Mouse (Mus musculus) MEL (cell line): Measurements from ENCODE around the gene Cnst. TPM values are rescaled to one million over a fixed set of nuclear protein-coding genes. Genes with fewer than 3 reads are reported as not detected.

ENCODE experiments used
- DNase-seq: peaks from one replicate; pipeline ENCODE4 v3.0.0; 2011; ENCODE audit warnings: low read depth, low spot score
- H3K27ac ChIP-seq: 2 replicates; pipeline ENCODE4 v1.5.1; 2012; ENCODE audit warnings: low read depth, mild to moderate bottlenecking, control low read depth, low read length, moderate library complexity; ENCODE audit not compliant: control insufficient read depth
- H3K27me3 ChIP-seq, 2 experiments: fragments of 150-350 bp in 1 of 2; sonication (generic) in 1 of 2; 2 replicates each; pipeline ENCODE4 v1.6.1; 2012; ENCODE audit warnings: low read length in 2 of 2, mild to moderate bottlenecking in 2 of 2, improper control_type of control experiment in 1 of 2, moderate library complexity in 1 of 2; ENCODE audit not compliant: insufficient read depth in 2 of 2, control insufficient read depth in 1 of 2
- H3K36me3 ChIP-seq, 2 experiments: 2 replicates each; pipeline ENCODE4 v1.6.1; 2012 to 2014; ENCODE audit warnings: low read length in 2 of 2, improper control_type of control experiment in 1 of 2, inconsistent platforms in 1 of 2, mild to moderate bottlenecking in 1 of 2; ENCODE audit not compliant: insufficient read depth in 2 of 2, control insufficient read depth in 1 of 2
- H3K4me1 ChIP-seq, 2 experiments: fragments of 150-350 bp in 1 of 2; sonication (generic) in 1 of 2; 2 replicates each; pipeline ENCODE4 v1.6.1; 2012; ENCODE audit warnings: low read length in 2 of 2, improper control_type of control experiment in 1 of 2, mild to moderate bottlenecking in 1 of 2; ENCODE audit not compliant: insufficient read depth in 2 of 2, control insufficient read depth in 1 of 2
- H3K4me3 ChIP-seq, 2 experiments: fragments of 150-350 bp in 1 of 2; sonication (generic) in 1 of 2; 2 replicates each; pipeline ENCODE4 v1.5.1; 2012; ENCODE audit warnings: low read depth in 2 of 2, low read length in 2 of 2, mild to moderate bottlenecking in 2 of 2, moderate library complexity in 2 of 2, control low read depth in 1 of 2, improper control_type of control experiment in 1 of 2; ENCODE audit not compliant: control insufficient read depth in 1 of 2, insufficient read depth in 1 of 2
- H3K79me2 ChIP-seq: 2 replicates; pipeline ENCODE4 v1.6.1; 2012; ENCODE audit warnings: mild to moderate bottlenecking, low read length, moderate library complexity; ENCODE audit not compliant: control insufficient read depth, poor library complexity, insufficient read depth
- H3K9ac ChIP-seq: 2 replicates; pipeline ENCODE4 v1.6.1; 2012; ENCODE audit warnings: low read depth, mild to moderate bottlenecking, control low read depth, low read length, moderate library complexity; ENCODE audit not compliant: control insufficient read depth, poor library complexity, severe bottlenecking
- H3K9me3 ChIP-seq: fragments of 150-350 bp; sonication (generic); replicated peaks from 2 replicates; pipeline ENCODE4 v1.6.1; 2012; ENCODE audit warnings: mild to moderate bottlenecking, low read length, improper control_type of control experiment, moderate library complexity; ENCODE audit not compliant: insufficient read depth
- CHD1 ChIP-seq: IDR thresholded peaks from 2 replicates; pipeline ENCODE4 v1.6.1; 2012; ENCODE audit warnings: low read depth, mild to moderate bottlenecking, inconsistent platforms, low read length, improper control_type of control experiment
- CHD2 ChIP-seq: IDR thresholded peaks from 2 replicates; pipeline ENCODE4 v1.6.1; 2011; ENCODE audit warnings: low read length, improper control_type of control experiment
- CTCF ChIP-seq, 3 experiments: IDR thresholded peaks in 2 of 3; conservative IDR thresholded peaks in 1 of 3; 2 replicates each; pipeline ENCODE4 v1.5.1; 2011 to 2012; ENCODE audit warnings: low read length in 3 of 3, low read depth in 2 of 3, mild to moderate bottlenecking in 2 of 3, improper control_type of control experiment in 1 of 3, inconsistent platforms in 1 of 3, mixed read lengths in 1 of 3, moderate library complexity in 1 of 3; ENCODE audit not compliant: control insufficient read depth in 1 of 3, insufficient read depth in 1 of 3, poor library complexity in 1 of 3, severe bottlenecking in 1 of 3
- E2F4 ChIP-seq: IDR thresholded peaks from 2 replicates; pipeline ENCODE4 v1.6.1; 2011; ENCODE audit warnings: low read depth, low read length, improper control_type of control experiment, borderline replicate concordance
- ELF1 ChIP-seq: IDR thresholded peaks from 2 replicates; pipeline ENCODE4 v1.6.1; 2014; ENCODE audit warnings: low read depth, mild to moderate bottlenecking, inconsistent platforms, low read length, improper control_type of control experiment, moderate library complexity
- EP300 ChIP-seq, 2 experiments: IDR thresholded peaks; 2 replicates each; pipeline ENCODE4 v1.6.1; 2011; ENCODE audit warnings: improper control_type of control experiment in 2 of 2, low read length in 2 of 2, low read depth in 1 of 2, mild to moderate bottlenecking in 1 of 2
- ETS1 ChIP-seq: IDR thresholded peaks from 2 replicates; pipeline ENCODE4 v1.6.1; 2012; ENCODE audit warnings: low read depth, mild to moderate bottlenecking, inconsistent platforms, low read length, improper control_type of control experiment, moderate library complexity
- GATA1 ChIP-seq: IDR thresholded peaks from 2 replicates; pipeline ENCODE4 v1.6.1; 2011; ENCODE audit warnings: low read depth, low read length, improper control_type of control experiment
- JUND ChIP-seq: IDR thresholded peaks from 2 replicates; pipeline ENCODE4 v1.6.1; 2011; ENCODE audit warnings: low read depth, mild to moderate bottlenecking, improper control_type of control experiment, low read length
- MAFK ChIP-seq: IDR thresholded peaks from 2 replicates; pipeline ENCODE4 v1.6.1; 2011; ENCODE audit warnings: low read depth, mild to moderate bottlenecking, low read length, improper control_type of control experiment, borderline replicate concordance
- MAX ChIP-seq: IDR thresholded peaks from 2 replicates; pipeline ENCODE4 v1.6.1; 2011; ENCODE audit warnings: low read length, improper control_type of control experiment
- MEF2A ChIP-seq: IDR thresholded peaks from 2 replicates; pipeline ENCODE4 v1.6.1; 2014; ENCODE audit warnings: low read depth, mild to moderate bottlenecking, inconsistent platforms, low read length, improper control_type of control experiment; ENCODE audit not compliant: poor library complexity, insufficient replicate concordance, severe bottlenecking; ENCODE audit errors: extremely low read depth
- MXI1 ChIP-seq: IDR thresholded peaks from 2 replicates; pipeline ENCODE4 v1.6.1; 2011; ENCODE audit warnings: mild to moderate bottlenecking, low read depth, low read length, improper control_type of control experiment
- MYB ChIP-seq: IDR thresholded peaks from 2 replicates; pipeline ENCODE4 v1.6.1; 2011; ENCODE audit warnings: mild to moderate bottlenecking, low read depth, low read length, improper control_type of control experiment
- MYC ChIP-seq: IDR thresholded peaks from 2 replicates; pipeline ENCODE4 v1.6.1; 2011; ENCODE audit warnings: low read depth, mild to moderate bottlenecking, low read length, improper control_type of control experiment, moderate library complexity
- NELFE ChIP-seq: IDR thresholded peaks from 2 replicates; pipeline ENCODE4 v1.6.1; 2011; ENCODE audit warnings: low read depth, low read length, improper control_type of control experiment
- NRF1 ChIP-seq: IDR thresholded peaks from 2 replicates; pipeline ENCODE4 v1.6.1; 2014; ENCODE audit warnings: low read depth, mild to moderate bottlenecking, inconsistent platforms, low read length, improper control_type of control experiment, moderate library complexity; ENCODE audit not compliant: poor library complexity, insufficient read depth, severe bottlenecking
- POLR2A ChIP-seq, 2 experiments: IDR thresholded peaks; 2 replicates each; pipeline ENCODE4 v1.6.1; 2011 to 2012; ENCODE audit warnings: low read length in 2 of 2, mild to moderate bottlenecking in 2 of 2, control low read depth in 1 of 2, improper control_type of control experiment in 1 of 2, low read depth in 1 of 2, moderate library complexity in 1 of 2; ENCODE audit not compliant: control insufficient read depth in 1 of 2, insufficient read depth in 1 of 2, poor library complexity in 1 of 2
- POLR2AphosphoS2 ChIP-seq: IDR thresholded peaks from 2 replicates; pipeline ENCODE4 v1.6.1; 2011; ENCODE audit warnings: low read length, improper control_type of control experiment
- POLR2AphosphoS5 ChIP-seq: IDR thresholded peaks from 2 replicates; pipeline ENCODE4 v1.6.1; 2012; ENCODE audit warnings: low read depth, borderline replicate concordance, mild to moderate bottlenecking, inconsistent platforms, low read length, moderate library complexity, mixed read lengths
- RAD21 ChIP-seq: IDR thresholded peaks from 2 replicates; pipeline ENCODE4 v1.6.1; 2011; ENCODE audit warnings: mild to moderate bottlenecking, low read depth, low read length, improper control_type of control experiment
- RCOR1 ChIP-seq: IDR thresholded peaks from 2 replicates; pipeline ENCODE4 v1.6.1; 2012; ENCODE audit warnings: low read depth, mild to moderate bottlenecking, inconsistent platforms, low read length, improper control_type of control experiment
- SIN3A ChIP-seq: IDR thresholded peaks from 2 replicates; pipeline ENCODE4 v1.6.1; 2012; ENCODE audit warnings: low read length, improper control_type of control experiment, inconsistent platforms
- SMC3 ChIP-seq: IDR thresholded peaks from 2 replicates; pipeline ENCODE4 v1.6.1; 2011; ENCODE audit warnings: low read depth, low read length, improper control_type of control experiment
- TAL1 ChIP-seq: IDR thresholded peaks from 2 replicates; pipeline ENCODE4 v1.6.1; 2012; ENCODE audit warnings: mild to moderate bottlenecking, inconsistent platforms, low read length, moderate library complexity, mixed read lengths
- TBP ChIP-seq: IDR thresholded peaks from 2 replicates; pipeline ENCODE4 v1.8.0; 2011; ENCODE audit warnings: low read depth, low read length, improper control_type of control experiment
- TCF12 ChIP-seq: IDR thresholded peaks from 2 replicates; pipeline ENCODE4 v1.6.1; 2014; ENCODE audit warnings: low read depth, mild to moderate bottlenecking, inconsistent platforms, low read length, improper control_type of control experiment, moderate library complexity
- UBTF ChIP-seq: IDR thresholded peaks from 2 replicates; pipeline ENCODE4 v1.6.1; 2012; ENCODE audit warnings: low read depth, mild to moderate bottlenecking, inconsistent platforms, low read length, improper control_type of control experiment, moderate library complexity, borderline replicate concordance; ENCODE audit not compliant: insufficient read depth
- USF1 ChIP-seq: IDR thresholded peaks from 2 replicates; pipeline ENCODE4 v1.6.1; 2014; ENCODE audit warnings: low read depth, mild to moderate bottlenecking, inconsistent platforms, low read length, improper control_type of control experiment, moderate library complexity
- USF2 ChIP-seq, 2 experiments: IDR thresholded peaks; 2 replicates each; pipeline ENCODE4 v1.6.1; 2011 to 2012; ENCODE audit warnings: improper control_type of control experiment in 2 of 2, low read length in 2 of 2, borderline replicate concordance in 1 of 2, inconsistent platforms in 1 of 2, low read depth in 1 of 2, mild to moderate bottlenecking in 1 of 2; ENCODE audit not compliant: insufficient read depth in 1 of 2
- ZC3H11A ChIP-seq: IDR thresholded peaks from 2 replicates; pipeline ENCODE4 v1.6.1; 2012; ENCODE audit warnings: low read depth, mild to moderate bottlenecking, inconsistent platforms, low read length, improper control_type of control experiment
- ZKSCAN1 ChIP-seq: IDR thresholded peaks from 2 replicates; pipeline ENCODE4 v1.6.1; 2012; ENCODE audit warnings: low read depth, mild to moderate bottlenecking, inconsistent platforms, low read length, improper control_type of control experiment, moderate library complexity
- ZMIZ1 ChIP-seq: IDR thresholded peaks from 2 replicates; pipeline ENCODE4 v1.6.1; 2012; ENCODE audit warnings: low read depth, mild to moderate bottlenecking, inconsistent platforms, low read length, improper control_type of control experiment, moderate library complexity
- polyA plus RNA-seq, 2 experiments: library from polyadenylated mRNA; stranded (reverse) in 1 of 2; unstranded in 1 of 2; fragments of >175 nt in 1 of 2; fragments of >200 nt in 1 of 2; gene quantifications; 2 replicates each; pipeline versions ENCODE4 v1.2.1 to v1.2.4; 2012; ENCODE audit warnings: low replicate concordance in 2 of 2, low read depth in 1 of 2; ENCODE audit not compliant: insufficient read length in 2 of 2, insufficient read depth in 1 of 2, missing spikeins in 1 of 2
- total RNA-seq: library from RNA; depleted of rRNA; stranded (reverse); fragments of 300-350 nt; gene quantifications from 2 replicates; pipeline ENCODE4 v1.2.3, GENCODE M21; 2012

The Cnst gene
- total and polyA plus RNA-seq, 3 experiments: 10.4 to 12.1 TPM; not detected in 1

DNA sequence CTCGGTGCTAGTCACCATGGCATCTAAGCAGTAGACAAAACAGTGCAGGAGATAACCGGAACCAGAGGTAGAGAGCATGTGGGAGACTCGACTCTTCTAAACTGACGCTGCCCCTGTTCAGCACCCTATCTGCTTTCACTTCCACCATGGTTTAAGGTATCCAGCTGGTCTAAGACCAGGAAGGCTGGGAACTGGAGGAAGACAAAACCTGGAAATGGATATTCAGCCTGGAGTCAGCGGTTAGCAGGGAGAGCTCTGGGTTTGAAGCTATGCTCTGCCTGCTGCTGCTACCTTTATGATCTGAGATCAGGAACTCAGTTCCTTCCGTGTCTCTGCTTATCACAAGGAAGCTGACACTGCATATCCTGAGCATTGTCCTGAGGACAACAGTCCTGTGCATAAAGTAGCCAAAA is 35.9 kb downstream of the Cnst start (continued):
- TF ChIP-seq USF1 (no peak), MAX (peak; percentile 63), CHD2 (no peak), NELFE (peak; percentile 46; the same call in 1 of the 2 replicates), POLR2AphosphoS5 (no peak), SIN3A (peak; percentile 79), GATA1 (peak; percentile 75), POLR2A (IDR thresholded peaks at IDR 0.05; ENCODE audit: control insufficient read depth in 1 of 2, insufficient read depth in 1 of 2, low read depth in 1 of 2, low read length in 2 of 2, poor library complexity in 1 of 2) (peak in 1 of 2 experiments; percentile 62; a peak in 1 of 4 replicates), MEF2A (no peak)

- Histone ChIP-seq H3K27me3 (no peaks in the 10 kb centered on the region), H3K9me3 (no peaks in the 10 kb centered on the region), H3K9ac (no peak overlapping the region), H3K36me3 (peaks cover 0 to 58% of the 10 kb centered on the region in 2 experiments; a peak in 2 of 4 replicates), H3K4me3 (no peak overlapping the region), H3K27ac (peak overlapping the region; percentile 70), H3K4me1 (peaks cover 44 to 57% of the 10 kb centered on the region in 2 experiments), H3K79me2 (no peaks in the 10 kb centered on the region)
- peak; percentile 67 for DNase-seq
- TF ChIP-seq E2F4: no peak
- TF ChIP-seq TAL1: no peak
- TF ChIP-seq MYB: no peak
- 0 out of 2 replicates have a peak, but pooled peaks have one; percentile 30 for TF ChIP-seq RCOR1
- TF ChIP-seq NRF1: no peak
- TF ChIP-seq POLR2AphosphoS2: no peak
- no peak for TF ChIP-seq ZKSCAN1
- TF ChIP-seq CHD1: no peak
- TF ChIP-seq USF2 (IDR thresholded peaks at IDR 0.05; ENCODE audit: borderline replicate concordance in 1 of 2, insufficient read depth in 1 of 2, low read depth in 1 of 2, low read length in 2 of 2): no peak
- TF ChIP-seq CTCF (IDR thresholded peaks at IDR 0.05 in 2 of 3, conservative IDR thresholded peaks at IDR 0.05 in 1 of 3; ENCODE audit: control insufficient read depth in 1 of 3, insufficient read depth in 1 of 3, low read depth in 2 of 3, low read length in 3 of 3, poor library complexity in 1 of 3, severe bottlenecking in 1 of 3): no peak
- TF ChIP-seq SMC3: no peak
- 0 out of 2 replicates have a peak, but pooled peaks have one; percentile 55 for TF ChIP-seq MYC
- TF ChIP-seq POLR2AphosphoS5: no peak
- peak; percentile 75 for TF ChIP-seq ETS1
- no peak for TF ChIP-seq MEF2A
- peak; percentile 62; the same call in 1 of the 2 replicates for TF ChIP-seq TCF12
- TF ChIP-seq RAD21: no peak
- TF ChIP-seq MAX: peak; percentile 30; the same call in 1 of the 2 replicates
- TF ChIP-seq UBTF: no peak
- TF ChIP-seq ZC3H11A: no peak
- TF ChIP-seq GATA1: peak; percentile 85
- no peak for TF ChIP-seq USF1
- no peak for TF ChIP-seq ELF1
- no peak for TF ChIP-seq CHD2
- 0 out of 2 replicates have a peak, but pooled peaks have one; percentile 8 for TF ChIP-seq MAFK
- peak; percentile 71 to 80 for TF ChIP-seq EP300 (IDR thresholded peaks at IDR 0.05; ENCODE audit: low read depth in 1 of 2, low read length in 2 of 2)
- TF ChIP-seq TBP: no peak
- no peak for TF ChIP-seq JUND
- no peak for TF ChIP-seq ZMIZ1
- 0 out of 4 replicates have a peak, but pooled peaks of 1 of the 2 experiments have one; percentile 17 for TF ChIP-seq POLR2A (IDR thresholded peaks at IDR 0.05; ENCODE audit: control insufficient read depth in 1 of 2, insufficient read depth in 1 of 2, low read depth in 1 of 2, low read length in 2 of 2, poor library complexity in 1 of 2)
- TF ChIP-seq NELFE: no peak
- no peak for TF ChIP-seq MXI1
These were observed 36.9 kb downstream of the Cnst start for GRCm38 (mm10) chr1:179583090-179583489.
